8 mouse cellular contexts compared by ENCODE assay signal in genomic region chr16:30596959-30597681, GRCm38 (mm10). TPM values are rescaled to one million over a fixed set of nuclear protein-coding genes. Genes with fewer than 3 reads are reported as not detected.
DNase-seq lines count a peak whose midpoint lies in the region; ATAC-seq lines count a peak whose summit lies in the region.

No protein-coding gene starts in this region.

- H3K4me1 ChIP-seq in hindbrain, embryonic 11.5 days (replicated peaks; ENCODE audit: control insufficient read depth, insufficient read depth, low read length) = peaks cover 10% of the 10 kb centered on the region

- H3K36me3 ChIP-seq in hindbrain, embryonic 11.5 days (ENCODE audit: control insufficient read depth, insufficient read depth, low read length) = no peaks in the 10 kb centered on the region

- peak; percentile 89 for DNase-seq in MN1 (ENCODE audit: low spot score)
- peak; percentile 94 for DNase-seq in cerebellum, adult 9-10 months
- DNase-seq in frontal cortex, postnatal 10 days (ENCODE audit: low spot score in 2 of 2) = peak; percentile 78 to 89
- peak; percentile 94 for DNase-seq in hindbrain, embryonic 11.5 days (ENCODE audit: low spot score)
- peak; percentile 95 to 96 for DNase-seq in layer of hippocampus, postnatal 14 days (ENCODE audit: low spot score in 2 of 2)
- peak; percentile 94 for DNase-seq in lung, postnatal 14 days
- DNase-seq in retina, embryonic 14.5 days (ENCODE audit: low spot score) = peak; percentile 97
- DNase-seq in thymus, postnatal 36 days = peak; percentile 76 to 83

- H3K9ac ChIP-seq in hindbrain, embryonic 11.5 days (ENCODE audit: low read depth, low read length) = no peak overlapping the region

- 10% methylated on average over 16 of the region's 16 CpGs for WGBS in hindbrain, embryonic 11.5 days

- H3K9me3 ChIP-seq in hindbrain, embryonic 11.5 days (ENCODE audit: control insufficient read depth, low read length) = no peaks in the 10 kb centered on the region

- no peak overlapping the region for H3K27ac ChIP-seq in hindbrain, embryonic 11.5 days (ENCODE audit: low read depth, low read length)

- peaks cover 14% of the 10 kb centered on the region for H3K27me3 ChIP-seq in hindbrain, embryonic 11.5 days (ENCODE audit: control insufficient read depth, insufficient read depth, low read length)

- no peak overlapping the region for H3K4me3 ChIP-seq in hindbrain, embryonic 11.5 days (ENCODE audit: low read depth, low read length)

- ATAC-seq in hindbrain, embryonic 11.5 days (ENCODE audit: low FRiP score) = peak; percentile 26; the same call in 1 of the 2 replicates

- peak overlapping the region; percentile 11; the same call in 1 of the 2 replicates for H3K4me2 ChIP-seq in hindbrain, embryonic 11.5 days (replicated peaks; ENCODE audit: low read depth, low read length)

RNA-seq across cellular contexts. Expression of gene Fam43a, which starts 2.4 kb away (rescaled TPM):
- polyA plus RNA-seq in hindbrain, embryonic 11.5 days (2014; fragmentation: Nextera tagmentation; extraction: Ambion mirVana) = 6.7 TPM in 2 replicates
- total RNA-seq in layer of hippocampus, postnatal 14 days (2021) = 10 to 100 TPM; 15.1 to 16.9 TPM

RNA-seq across cellular contexts. Expression of gene Lsg1, which starts 9.7 kb away (rescaled TPM):
- 73.4 and 85.1 TPM in 2 replicates for polyA plus RNA-seq in hindbrain, embryonic 11.5 days (2014; fragmentation: Nextera tagmentation; extraction: Ambion mirVana)
- total RNA-seq in layer of hippocampus, postnatal 14 days (2021) = 10 to 100 TPM; 19.9 to 24.0 TPM

RNA-seq across cellular contexts. Expression of gene Tmem44, which starts 46.5 kb away (rescaled TPM):
- 30.9 and 32.0 TPM in 2 replicates for polyA plus RNA-seq in hindbrain, embryonic 11.5 days (2014; fragmentation: Nextera tagmentation; extraction: Ambion mirVana)
- total RNA-seq in layer of hippocampus, postnatal 14 days (2021) = 10 to 100 TPM; 44.5 to 46.6 TPM
